Mouse (Mus musculus): ENCODE results near the gene Sox1. TPM values are rescaled to one million over a fixed set of nuclear protein-coding genes. Genes with fewer than 3 reads are reported as not detected.

The Sox1 gene
- 2.5 and 2.6 TPM in 2 replicates for polyA plus RNA-seq (2016; fragmentation: Nextera tagmentation; extraction: Ambion mirVana)

DNA sequence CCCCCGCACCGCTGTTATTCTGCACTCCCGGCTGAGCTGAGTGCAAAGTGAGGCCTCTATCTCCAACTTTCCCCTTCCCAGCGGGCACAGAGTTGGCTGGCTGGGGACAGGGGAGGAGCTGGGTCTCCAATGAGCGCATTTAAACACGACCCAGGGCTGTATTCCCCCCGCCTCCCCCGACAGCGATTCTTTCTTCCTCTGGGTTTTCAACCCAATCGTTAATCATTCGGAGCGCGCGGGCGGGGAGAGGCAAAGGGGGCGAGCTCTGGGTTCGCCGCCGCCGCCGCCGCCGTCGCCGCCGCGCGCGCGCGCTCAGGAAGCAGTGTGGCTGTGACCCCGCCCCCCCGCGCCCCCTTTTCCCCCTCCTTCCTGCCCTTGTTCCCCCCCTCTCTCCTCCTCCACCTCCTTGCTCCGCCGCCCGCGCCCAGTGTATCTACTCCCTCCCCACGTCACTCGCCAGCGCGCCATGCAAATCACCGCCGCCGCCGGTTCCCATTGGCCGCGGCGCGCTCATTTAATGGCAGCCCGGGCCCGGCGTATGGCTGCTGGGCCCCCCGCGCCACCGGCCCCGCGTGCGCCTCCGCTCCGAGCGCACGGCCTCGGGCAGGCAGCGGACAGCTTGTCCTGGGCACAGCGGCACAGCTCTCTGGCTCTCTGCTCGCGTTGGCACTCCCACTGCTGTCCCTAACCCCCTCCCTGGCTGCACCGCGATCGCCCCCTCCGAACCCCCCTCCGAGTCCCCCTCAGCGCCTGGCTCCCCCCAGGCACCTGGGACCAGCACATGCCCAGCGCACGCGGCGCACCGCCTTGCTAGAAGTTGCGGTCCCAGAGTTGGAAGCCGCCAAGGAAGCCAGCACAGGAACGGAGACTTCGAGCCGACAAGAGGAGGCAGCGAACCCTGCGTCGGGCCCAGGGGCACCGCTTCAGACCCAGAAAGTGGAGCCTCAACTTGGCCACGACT lies at the start of gene Sox1:
Sox1 (plus strand) TSS at position 225 of the 961 bp plus-strand sequence.
- DNase-seq (ENCODE audit: low spot score) = peak; percentile 93

DNA sequence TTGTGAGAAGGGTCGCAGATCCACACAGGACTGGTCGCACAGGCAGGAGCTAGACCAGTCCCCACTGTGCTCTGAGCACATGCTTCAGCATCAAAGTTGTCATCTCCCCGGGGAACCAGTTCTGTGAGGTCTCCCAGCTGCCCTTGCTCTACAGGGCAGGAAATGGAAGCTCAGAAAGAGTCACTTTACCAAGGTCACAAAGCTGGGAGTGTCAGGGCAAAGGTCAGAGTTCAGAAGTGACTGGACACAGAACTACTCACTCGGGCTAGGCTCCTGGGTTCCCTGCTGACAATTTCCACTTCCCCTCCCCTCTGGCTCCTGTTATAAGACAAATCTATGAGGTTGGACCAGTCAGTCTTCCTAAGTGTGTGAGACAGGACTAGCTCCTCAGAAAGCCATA lies 49.2 kb upstream of the Sox1 start:
- Histone ChIP-seq H3K27me3 (ENCODE audit: insufficient read depth, poor library complexity, severe bottlenecking) (peaks cover 62% of the 10 kb centered on the region), H3K36me3 (no peaks in the 10 kb centered on the region), H3K4me3 (no peak overlapping the region), H3K9me3 (no peaks in the 10 kb centered on the region), H3K27ac (no peak overlapping the region), H3K4me1 (replicated peaks) (peaks cover 10% of the 10 kb centered on the region)
- 25% methylated on average over 4 of the region's 4 CpGs for WGBS
- DNase-seq (ENCODE audit: low spot score) = peak; percentile 19

More for the DNA sequence above, at the start of gene Sox1:
- H3K4me3 ChIP-seq = peak within 1 kb of the TSS; percentile 78
- under 1% methylated on average over 89 of the region's 89 CpGs for WGBS
- peak within 1 kb of the TSS; percentile 94 for H3K27ac ChIP-seq
- H3K36me3 ChIP-seq = peaks cover 15% of the 10 kb centered on the region
- peaks cover 90% of the 10 kb centered on the region for H3K27me3 ChIP-seq (ENCODE audit: insufficient read depth, poor library complexity, severe bottlenecking)
- H3K4me1 ChIP-seq (replicated peaks) = peaks cover 74% of the 10 kb centered on the region
- no peaks in the 10 kb centered on the region for H3K9me3 ChIP-seq

DNA sequence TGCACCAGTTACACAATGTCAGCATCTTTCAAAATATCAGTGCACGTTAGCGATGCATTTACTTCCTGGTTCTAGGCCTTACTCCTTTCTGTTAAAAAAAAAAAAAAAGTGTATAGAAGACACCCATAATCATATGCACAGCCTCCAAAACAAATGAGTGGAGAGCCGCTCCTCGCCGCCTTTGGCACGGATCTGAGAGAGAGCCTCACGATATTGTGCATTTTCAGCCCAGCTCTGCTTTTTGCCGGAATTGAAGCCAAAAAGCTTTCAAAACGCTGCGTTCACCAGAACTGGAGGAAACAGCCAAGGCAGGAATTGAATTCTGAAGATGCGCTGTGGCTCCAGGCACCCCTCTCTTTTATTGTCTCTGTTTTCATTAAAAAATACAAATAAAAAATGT lies 48.2 kb upstream of the Sox1 start:
- no peaks in the 10 kb centered on the region for H3K36me3 ChIP-seq
- H3K27ac ChIP-seq = no peak overlapping the region
- DNase-seq (ENCODE audit: low spot score) = no peak
- H3K4me1 ChIP-seq (replicated peaks) = peaks cover 10% of the 10 kb centered on the region
- H3K27me3 ChIP-seq (ENCODE audit: insufficient read depth, poor library complexity, severe bottlenecking) = peaks cover 53% of the 10 kb centered on the region
- 90% methylated on average over 11 of the region's 11 CpGs for WGBS
- H3K9me3 ChIP-seq = no peaks in the 10 kb centered on the region
- H3K4me3 ChIP-seq = no peak overlapping the region

DNA sequence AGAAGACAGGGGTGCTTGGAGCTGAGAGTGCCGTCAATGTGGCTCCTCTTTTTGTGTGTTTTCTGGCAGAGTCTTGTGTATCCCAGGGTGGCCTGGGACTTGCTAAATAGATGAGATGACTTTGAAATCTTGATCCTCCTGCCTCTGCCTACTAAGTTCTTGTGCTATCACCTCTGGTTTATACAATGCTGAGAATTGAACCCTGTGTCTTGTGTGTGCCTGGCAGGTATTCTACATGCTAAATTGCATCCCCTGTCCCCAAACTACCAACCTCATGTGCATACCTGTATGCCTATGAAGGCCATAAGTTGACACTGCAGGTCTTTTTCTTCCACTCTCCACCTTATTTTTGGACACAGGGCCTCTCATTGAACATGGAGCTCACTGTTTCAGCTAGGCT lies 46.8 kb upstream of the Sox1 start:
- H3K27me3 ChIP-seq (ENCODE audit: insufficient read depth, poor library complexity, severe bottlenecking) = peaks cover 47% of the 10 kb centered on the region
- no peaks in the 10 kb centered on the region for H3K36me3 ChIP-seq
- WGBS = 83% methylated on average over 1 of the region's 1 CpGs
- H3K4me1 ChIP-seq (replicated peaks) = peaks cover 10% of the 10 kb centered on the region
- H3K9me3 ChIP-seq = no peaks in the 10 kb centered on the region
- no peak overlapping the region for H3K27ac ChIP-seq
- H3K4me3 ChIP-seq = no peak overlapping the region
- DNase-seq (ENCODE audit: low spot score) = no peak

DNA sequence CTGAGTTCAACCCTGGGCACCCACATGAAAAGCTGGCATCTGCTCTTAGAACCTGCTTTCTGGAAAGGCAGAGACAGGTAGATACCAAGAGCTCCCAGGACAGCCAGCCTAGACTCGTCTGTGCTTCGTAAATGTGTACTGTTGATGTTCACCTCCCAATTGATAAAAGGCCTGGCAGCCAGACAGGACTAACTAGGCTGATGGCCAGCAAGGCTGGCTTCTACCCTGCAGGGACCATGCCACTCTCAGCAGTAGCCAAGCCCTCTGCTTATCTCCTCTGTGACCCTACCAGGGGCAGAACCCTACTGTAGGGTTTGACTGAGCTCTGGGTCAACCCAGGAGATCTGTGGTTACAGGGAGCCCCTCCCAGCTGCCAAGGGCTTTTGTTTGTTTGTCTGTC lies 45.5 kb upstream of the Sox1 start:
- WGBS = 73% methylated on average over 2 of the region's 2 CpGs
- Histone ChIP-seq H3K27me3 (ENCODE audit: insufficient read depth, poor library complexity, severe bottlenecking) (peaks cover 41% of the 10 kb centered on the region), H3K4me1 (replicated peaks) (peaks cover 10% of the 10 kb centered on the region)

DNA sequence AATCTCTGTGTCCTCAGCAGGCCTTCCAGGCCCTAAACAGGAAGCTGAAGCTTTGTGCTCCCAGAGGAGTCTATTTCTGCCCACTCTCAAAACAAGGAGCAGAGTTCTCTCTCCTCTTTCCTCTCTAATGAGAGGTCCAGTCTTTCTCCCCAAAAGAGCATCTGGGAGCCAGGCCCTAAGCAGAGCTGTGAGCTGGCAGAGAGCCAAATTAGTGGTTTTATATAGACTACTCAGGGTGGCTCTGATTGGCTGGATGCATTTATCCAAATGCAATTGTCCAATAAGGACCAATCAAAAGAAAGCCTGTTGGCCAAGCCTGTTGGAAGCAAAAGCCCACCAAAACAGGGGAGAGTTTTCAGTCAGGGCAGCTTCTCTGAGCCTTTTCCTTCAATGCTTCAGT lies 44.0 kb upstream of the Sox1 start:
- DNase-seq (ENCODE audit: low spot score) = no peak
- H3K4me1 ChIP-seq (replicated peaks) = peaks cover 3% of the 10 kb centered on the region

More for the DNA sequence above, 45.5 kb upstream of the Sox1 start:
- no peak for DNase-seq (ENCODE audit: low spot score)
- Histone ChIP-seq H3K4me3 (no peak overlapping the region), H3K27ac (no peak overlapping the region), H3K36me3 (no peaks in the 10 kb centered on the region), H3K9me3 (no peaks in the 10 kb centered on the region)

DNA sequence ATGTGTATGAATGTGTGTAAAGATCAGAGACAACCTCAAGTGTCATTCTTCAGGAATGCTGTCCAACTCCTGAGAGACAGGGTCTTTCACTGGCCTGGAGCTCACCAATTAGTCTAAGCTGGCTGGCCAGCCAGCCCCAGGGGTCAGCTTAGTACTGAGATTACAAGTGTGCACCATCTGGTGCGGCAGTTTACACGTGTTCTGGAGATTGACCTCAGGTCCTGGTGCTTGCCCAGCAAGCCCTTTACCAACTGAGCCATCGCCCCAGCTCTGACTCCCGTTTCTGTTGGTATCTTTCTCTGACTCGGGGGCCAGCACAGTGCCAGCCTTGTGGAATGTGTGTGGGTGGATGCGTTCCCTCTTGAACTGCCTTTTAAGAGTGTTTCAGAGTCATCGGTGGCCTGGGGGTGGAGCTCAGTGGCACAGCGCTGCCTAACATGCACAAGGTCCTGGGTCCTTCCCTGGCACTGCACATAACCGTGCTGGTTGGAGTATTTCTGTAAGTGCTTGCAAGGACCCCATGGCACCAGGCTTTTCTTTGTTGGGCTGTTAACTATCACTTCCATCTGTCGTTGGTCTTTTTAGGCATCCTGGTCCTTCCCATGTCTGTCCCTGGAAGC lies 40.6 kb upstream of the Sox1 start:
- DNase-seq (ENCODE audit: low spot score) = peak; percentile 23
- no peak overlapping the region for H3K27ac ChIP-seq
- 73% methylated on average over 10 of the region's 10 CpGs for WGBS
- no peaks in the 10 kb centered on the region for H3K9me3 ChIP-seq
- H3K4me1 ChIP-seq (replicated peaks) = no peaks in the 10 kb centered on the region; the same call in 1 of the 2 replicates
- no peak overlapping the region for H3K4me3 ChIP-seq
- H3K36me3 ChIP-seq = no peaks in the 10 kb centered on the region
- H3K27me3 ChIP-seq (ENCODE audit: insufficient read depth, poor library complexity, severe bottlenecking) = peaks cover 26% of the 10 kb centered on the region

More for the DNA sequence above, 44.0 kb upstream of the Sox1 start:
- Histone ChIP-seq H3K36me3 (no peaks in the 10 kb centered on the region), H3K4me3 (no peak overlapping the region), H3K27ac (no peak overlapping the region), H3K9me3 (no peaks in the 10 kb centered on the region), H3K27me3 (ENCODE audit: insufficient read depth, poor library complexity, severe bottlenecking) (peaks cover 32% of the 10 kb centered on the region)

DNA sequence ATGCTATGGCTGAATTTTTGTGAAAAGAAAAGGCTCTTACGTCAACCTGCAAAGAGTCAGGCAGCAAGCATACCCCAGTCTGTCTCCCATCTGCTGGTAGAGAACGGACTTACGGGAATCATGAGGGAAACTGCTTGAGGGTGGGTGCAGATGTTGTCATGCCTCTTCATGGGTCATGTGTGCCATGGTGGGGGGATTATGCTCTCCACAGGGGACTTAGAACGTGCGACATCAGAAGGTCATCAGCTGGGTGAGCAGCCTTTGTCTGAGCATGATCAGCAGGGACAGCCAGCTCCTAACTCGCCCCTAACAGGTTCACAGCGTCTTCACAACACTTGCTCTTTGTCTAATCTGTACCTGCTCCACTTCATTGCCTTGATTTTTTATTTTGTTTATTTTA lies 26.9 kb upstream of the Sox1 start:
- H3K4me3 ChIP-seq = no peak overlapping the region
- DNase-seq (ENCODE audit: low spot score) = no peak
- H3K36me3 ChIP-seq = no peaks in the 10 kb centered on the region
- peaks cover 9% of the 10 kb centered on the region for H3K4me1 ChIP-seq (replicated peaks)
- peaks cover 24% of the 10 kb centered on the region for H3K27me3 ChIP-seq (ENCODE audit: insufficient read depth, poor library complexity, severe bottlenecking)
- no peak overlapping the region for H3K27ac ChIP-seq
- H3K9me3 ChIP-seq = no peaks in the 10 kb centered on the region; the same call in 1 of the 2 replicates
- 50% methylated on average over 7 of the region's 7 CpGs for WGBS

DNA sequence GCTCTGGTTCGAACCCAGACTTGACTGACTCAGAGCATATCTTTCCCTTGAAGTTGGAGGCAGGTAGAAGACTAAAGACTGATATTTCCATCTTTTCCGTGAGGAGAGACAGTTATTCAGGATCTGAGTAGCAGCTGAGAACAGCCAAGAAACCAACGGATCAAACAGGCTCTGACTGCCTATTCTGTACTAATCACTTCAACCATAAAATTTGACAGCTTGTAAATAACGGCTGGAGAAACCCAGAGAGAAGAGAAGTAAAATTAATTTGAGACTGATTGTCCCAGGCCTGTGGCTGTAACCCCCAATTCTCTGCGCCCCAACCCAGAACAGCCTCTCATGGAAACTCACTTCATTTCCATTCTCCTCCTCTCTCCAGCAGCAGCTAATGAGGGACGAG lies 26.2 kb upstream of the Sox1 start:
- no peak for DNase-seq (ENCODE audit: low spot score)
- Histone ChIP-seq H3K27me3 (ENCODE audit: insufficient read depth, poor library complexity, severe bottlenecking) (peaks cover 23% of the 10 kb centered on the region), H3K4me3 (no peak overlapping the region), H3K36me3 (no peaks in the 10 kb centered on the region), H3K4me1 (replicated peaks) (peaks cover 9% of the 10 kb centered on the region), H3K9me3 (no peaks in the 10 kb centered on the region; the same call in 1 of the 2 replicates), H3K27ac (no peak overlapping the region)
- WGBS = 80% methylated on average over 6 of the region's 6 CpGs

DNA sequence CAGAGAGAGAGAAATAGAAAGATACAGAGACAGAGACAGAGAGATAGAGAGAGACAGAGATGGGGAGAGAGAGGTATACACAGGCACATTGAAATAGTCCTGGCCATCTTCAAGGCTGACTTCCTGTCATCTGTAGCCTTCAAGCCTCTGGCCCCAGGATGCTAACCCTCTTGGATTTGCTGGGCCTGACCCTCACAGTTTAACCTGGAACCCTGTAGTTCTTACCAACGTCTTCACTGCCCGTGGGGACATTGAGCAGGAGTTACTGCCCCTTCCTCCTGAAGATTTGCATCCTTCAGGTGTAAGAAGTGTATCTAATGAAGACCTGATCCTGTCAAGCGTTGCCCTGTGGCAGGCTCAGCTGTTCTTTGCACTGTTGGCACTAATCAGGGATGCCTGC lies 14.0 kb upstream of the Sox1 start:
- no peak for DNase-seq (ENCODE audit: low spot score)
- WGBS = 80% methylated on average over 3 of the region's 3 CpGs
- Histone ChIP-seq H3K36me3 (no peaks in the 10 kb centered on the region), H3K4me3 (no peak overlapping the region), H3K4me1 (replicated peaks) (peaks cover 36% of the 10 kb centered on the region), H3K27ac (no peak overlapping the region), H3K27me3 (ENCODE audit: insufficient read depth, poor library complexity, severe bottlenecking) (peaks cover 75% of the 10 kb centered on the region), H3K9me3 (no peaks in the 10 kb centered on the region)

DNA sequence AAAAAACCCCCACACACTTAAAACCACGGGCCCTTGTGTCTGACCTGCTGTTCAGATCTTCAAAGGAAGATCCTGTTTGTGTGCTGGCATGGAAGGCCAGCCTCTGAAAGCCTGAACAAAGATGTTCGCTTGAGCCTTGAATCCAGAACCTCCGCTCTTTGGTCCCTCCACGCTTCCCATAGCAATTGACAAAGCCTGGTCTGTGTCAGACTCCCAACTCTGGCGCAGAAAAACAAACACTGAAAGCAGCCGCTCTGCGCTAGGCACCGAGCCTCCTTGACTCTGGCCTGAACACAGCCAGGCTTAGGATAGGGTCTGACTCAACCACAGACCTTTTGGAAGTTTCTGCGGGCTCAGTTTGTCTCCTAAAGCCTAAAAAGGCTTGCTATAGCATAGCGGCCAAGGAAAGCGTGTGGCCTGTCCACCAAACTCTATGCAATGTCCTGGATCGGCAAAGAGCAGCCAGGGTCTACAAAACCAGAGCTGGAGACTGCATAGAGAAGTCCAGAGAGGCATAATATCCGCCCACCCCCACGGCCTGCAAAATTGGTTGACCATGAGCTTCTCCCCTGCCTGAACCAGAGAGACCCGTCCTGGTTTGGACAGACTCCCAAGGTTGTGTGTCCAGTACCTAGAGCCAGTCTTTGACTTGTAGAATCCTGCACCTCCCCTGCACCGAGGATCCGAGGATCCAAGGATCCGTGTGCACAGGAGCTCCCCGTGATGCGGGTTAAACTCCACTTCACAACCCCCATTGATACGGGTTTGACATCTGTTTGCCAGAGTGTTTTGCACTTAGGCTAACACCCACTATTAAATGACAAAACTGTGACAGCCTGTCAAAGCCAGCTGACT lies 12.2 kb upstream of the Sox1 start:
- 2% methylated on average over 21 of the region's 21 CpGs for WGBS
- H3K4me3 ChIP-seq = peak overlapping the region; percentile 56

More for the DNA sequence above, 12.2 kb upstream of the Sox1 start:
- H3K36me3 ChIP-seq = no peaks in the 10 kb centered on the region
- peaks cover 90% of the 10 kb centered on the region for H3K27me3 ChIP-seq (ENCODE audit: insufficient read depth, poor library complexity, severe bottlenecking)
- H3K27ac ChIP-seq = peak overlapping the region; percentile 35; the same call in 1 of the 2 replicates
- no peaks in the 10 kb centered on the region for H3K9me3 ChIP-seq
- peaks cover 54% of the 10 kb centered on the region for H3K4me1 ChIP-seq (replicated peaks)
- DNase-seq (ENCODE audit: low spot score) = peak; percentile 53
